Mouse (Mus musculus) cerebellum, postnatal 25 days (tissue): ENCODE measurements around the gene Pcx.
"Not testable (repeated sequence)": the region's sequence is repeated elsewhere in the genome, so short reads cannot be mapped to it uniquely, and the experiment has no call there.

Experiments
- DNase-seq, 2 experiments: peaks; one replicate each; pipeline ENCODE4 v3.0.0; 2021; ENCODE audit warnings: mixed read lengths in 2 of 2

The Pcx gene

GRCm38 (mm10) chr19:4555086-4555485 lies 44.8 kb downstream of the Pcx start:
- DNase-seq, result peak in 1 of 2 experiments; percentile 33

GRCm38 (mm10) chr19:4556787-4557186 lies 46.5 kb downstream of the Pcx start:
- DNase-seq, result no peak

GRCm38 (mm10) chr19:4557796-4558569 lies 47.7 kb downstream of the Pcx start:
- peak; percentile 21 to 49 for DNase-seq

- DNase-seq, result no peak
These were observed 48.3 kb downstream of the Pcx start for GRCm38 (mm10) chr19:4558570-4558955.

- DNase-seq, result no peak
These were observed 48.7 kb downstream of the Pcx start for GRCm38 (mm10) chr19:4559011-4559410.

- DNase-seq, result no peak
These were observed 49.3 kb downstream of the Pcx start for GRCm38 (mm10) chr19:4559588-4559987.

GRCm38 (mm10) chr19:4560205-4560604 lies 49.9 kb downstream of the Pcx start:
- DNase-seq, result no peak

- no peak for DNase-seq
These were observed 55.4 kb downstream of the Pcx start for GRCm38 (mm10) chr19:4565678-4566077.

GRCm38 (mm10) chr19:4566880-4567279 lies 56.6 kb downstream of the Pcx start:
- no peak for DNase-seq

- no peak for DNase-seq
These were observed 57.4 kb downstream of the Pcx start for GRCm38 (mm10) chr19:4567665-4568064.

- DNase-seq, result no peak
These were observed 58.6 kb downstream of the Pcx start for GRCm38 (mm10) chr19:4568832-4569231.

GRCm38 (mm10) chr19:4569356-4570236 lies 59.3 kb downstream of the Pcx start:
- no peak for DNase-seq

- no peak for DNase-seq
These were observed 60.0 kb downstream of the Pcx start for GRCm38 (mm10) chr19:4570237-4570613.

- DNase-seq, result no peak
These were observed 60.5 kb downstream of the Pcx start for GRCm38 (mm10) chr19:4570815-4571214.

- no peak for DNase-seq
These were observed 61.4 kb downstream of the Pcx start for GRCm38 (mm10) chr19:4571658-4572057.

GRCm38 (mm10) chr19:4572061-4572460 lies 61.8 kb downstream of the Pcx start:
- DNase-seq, result no peak

- no peak for DNase-seq
These were observed 62.2 kb downstream of the Pcx start for GRCm38 (mm10) chr19:4572467-4572866.

- DNase-seq, result no peak
These were observed 63.0 kb downstream of the Pcx start for GRCm38 (mm10) chr19:4573241-4573640.

- DNase-seq, result peak; percentile 49 to 62
These were observed 68.5 kb downstream of the Pcx start for GRCm38 (mm10) chr19:4578799-4579198.

GRCm38 (mm10) chr19:4579296-4579695 lies 69.0 kb downstream of the Pcx start:
- DNase-seq, result no peak

GRCm38 (mm10) chr19:4583856-4584255 lies 73.6 kb downstream of the Pcx start:
- no peak for DNase-seq

- DNase-seq, result not testable (repeated sequence)
These were observed 76.5 kb downstream of the Pcx start for GRCm38 (mm10) chr19:4586783-4587182.

- no peak for DNase-seq
These were observed 77.2 kb downstream of the Pcx start for GRCm38 (mm10) chr19:4587426-4587825.

- DNase-seq, result no peak
These were observed 78.2 kb downstream of the Pcx start for GRCm38 (mm10) chr19:4588430-4588829.
